Mouse (Mus musculus): Measurements from ENCODE around the gene Mex3d.

GRCm38 (mm10) chr10:80421208-80421607, 33.7 kb upstream of the Mex3d start:
- TF ChIP-seq GATA1 (IDR thresholded peaks at IDR 0.05; ENCODE audit: borderline replicate concordance, low read length) (no peak), FLI1 (IDR thresholded peaks at IDR 0.05; ENCODE audit: low read length) (no peak)
